Mouse (Mus musculus): Measurements from ENCODE around the gene Gli3. TPM values are rescaled to one million over a fixed set of nuclear protein-coding genes. Genes with fewer than 3 reads are reported as not detected.

Gli3 gene
- polyA plus RNA-seq, 1 experiment from 2014 or later, result 4.8 TPM

GRCm38 (mm10) chr13:15542053-15542452 lies 79.0 kb downstream of the Gli3 start:
- H3K27ac ChIP-seq (ENCODE audit: low read length), result peak overlapping the region; percentile 60
- WGBS, result 5% methylated on average over 5 of the region's 5 CpGs
- H3K4me2 ChIP-seq (ENCODE audit: low read length), result no peak overlapping the region
- H3K4me1 ChIP-seq (ENCODE audit: control insufficient read depth, insufficient read depth, low read length), result peaks cover 55% of the 10 kb centered on the region
- ATAC-seq, result peak; percentile 20
- no peaks in the 10 kb centered on the region for H3K36me3 ChIP-seq (ENCODE audit: control insufficient read depth, insufficient read depth, low read length)
- H3K9me3 ChIP-seq (replicated peaks; ENCODE audit: control insufficient read depth, low read length, poor library complexity, severe bottlenecking), result no peaks in the 10 kb centered on the region
- no peak overlapping the region for H3K4me3 ChIP-seq (ENCODE audit: low read depth, low read length)
- no peaks in the 10 kb centered on the region; the same call in 1 of the 2 replicates for H3K27me3 ChIP-seq (ENCODE audit: control insufficient read depth, insufficient read depth, low read depth, low read length)
- peak overlapping the region; percentile 25; the same call in 1 of the 2 replicates for H3K9ac ChIP-seq (ENCODE audit: low read depth, low read length)

GRCm38 (mm10) chr13:15543169-15543887 lies 80.3 kb downstream of the Gli3 start:
- peak overlapping the region; percentile 74 for H3K27ac ChIP-seq (ENCODE audit: low read length)
- H3K4me1 ChIP-seq (ENCODE audit: control insufficient read depth, insufficient read depth, low read length), result peaks cover 48% of the 10 kb centered on the region
- no peaks in the 10 kb centered on the region; the same call in 1 of the 2 replicates for H3K27me3 ChIP-seq (ENCODE audit: control insufficient read depth, insufficient read depth, low read depth, low read length)
- H3K36me3 ChIP-seq (ENCODE audit: control insufficient read depth, insufficient read depth, low read length), result no peaks in the 10 kb centered on the region
- peak overlapping the region; percentile 30; the same call in 1 of the 2 replicates for H3K4me2 ChIP-seq (ENCODE audit: low read length)
- no peak overlapping the region for H3K4me3 ChIP-seq (ENCODE audit: low read depth, low read length)
- peak; percentile 70; the same call in 1 of the 2 replicates for ATAC-seq
- H3K9ac ChIP-seq (ENCODE audit: low read depth, low read length), result no peak overlapping the region
- no peaks in the 10 kb centered on the region for H3K9me3 ChIP-seq (replicated peaks; ENCODE audit: control insufficient read depth, low read length, poor library complexity, severe bottlenecking)
- WGBS, result 16% methylated on average over 12 of the region's 12 CpGs

DNA sequence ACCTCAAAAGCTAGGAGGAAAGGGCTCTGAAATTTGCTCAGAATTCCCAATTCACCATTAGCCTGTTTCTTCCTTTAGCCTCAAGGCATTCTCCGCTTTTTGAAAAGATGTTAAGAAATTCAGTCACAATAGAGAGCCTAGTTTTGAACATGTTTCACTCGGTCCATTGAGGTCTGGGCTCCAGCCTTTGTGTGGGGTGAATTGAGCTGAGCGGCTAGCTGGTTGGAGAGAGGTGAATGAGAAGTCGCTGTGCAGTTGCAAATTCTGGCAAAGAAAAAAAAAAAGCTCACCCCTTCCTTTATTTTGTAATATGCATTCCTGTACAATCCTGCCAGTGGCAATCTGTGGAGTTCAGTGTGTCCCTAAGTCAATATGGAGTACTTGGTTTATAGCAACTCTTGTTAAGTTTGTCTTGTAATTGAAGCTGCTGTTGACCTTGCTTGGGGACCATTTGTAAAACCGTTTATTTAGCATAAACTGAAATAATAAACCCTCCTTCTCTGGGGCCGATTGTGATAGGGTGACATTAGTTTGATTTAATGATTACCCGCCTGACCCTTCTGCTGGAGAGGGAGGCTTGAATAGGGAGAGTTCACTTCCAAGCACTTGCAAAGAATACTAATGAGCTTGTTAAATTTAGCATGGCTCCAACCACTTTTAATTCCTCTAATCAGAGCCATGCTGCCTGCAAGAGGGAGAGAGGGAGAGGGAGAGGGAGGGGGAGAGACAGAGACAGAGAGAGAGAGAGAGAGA lies 81.0 kb downstream of the Gli3 start:
- Histone ChIP-seq H3K4me1 (ENCODE audit: control insufficient read depth, insufficient read depth, low read length) (peaks cover 48% of the 10 kb centered on the region), H3K4me3 (ENCODE audit: low read depth, low read length) (no peak overlapping the region), H3K36me3 (ENCODE audit: control insufficient read depth, insufficient read depth, low read length) (no peaks in the 10 kb centered on the region), H3K27ac (ENCODE audit: low read length) (peak overlapping the region; percentile 74), H3K9me3 (replicated peaks; ENCODE audit: control insufficient read depth, low read length, poor library complexity, severe bottlenecking) (no peaks in the 10 kb centered on the region), H3K9ac (ENCODE audit: low read depth, low read length) (no peak overlapping the region), H3K4me2 (ENCODE audit: low read length) (peak overlapping the region; percentile 30; the same call in 1 of the 2 replicates), H3K27me3 (ENCODE audit: control insufficient read depth, insufficient read depth, low read depth, low read length) (no peaks in the 10 kb centered on the region; the same call in 1 of the 2 replicates)
- 10% methylated on average over 7 of the region's 7 CpGs for WGBS
- peak; percentile 60 for ATAC-seq

- H3K4me3 ChIP-seq (ENCODE audit: low read depth, low read length), result no peak overlapping the region
- H3K27ac ChIP-seq (ENCODE audit: low read length), result peak overlapping the region; percentile 74
- H3K9me3 ChIP-seq (replicated peaks; ENCODE audit: control insufficient read depth, low read length, poor library complexity, severe bottlenecking), result no peaks in the 10 kb centered on the region
- H3K4me2 ChIP-seq (ENCODE audit: low read length), result no peak overlapping the region
- ATAC-seq, result no peak
- no peak overlapping the region for H3K9ac ChIP-seq (ENCODE audit: low read depth, low read length)
- H3K4me1 ChIP-seq (ENCODE audit: control insufficient read depth, insufficient read depth, low read length), result peaks cover 51% of the 10 kb centered on the region
- H3K36me3 ChIP-seq (ENCODE audit: control insufficient read depth, insufficient read depth, low read length), result no peaks in the 10 kb centered on the region
- 30% methylated on average over 4 of the region's 4 CpGs for WGBS
- H3K27me3 ChIP-seq (ENCODE audit: control insufficient read depth, insufficient read depth, low read depth, low read length), result no peaks in the 10 kb centered on the region; the same call in 1 of the 2 replicates
Observed at GRCm38 (mm10) chr13:15545346-15545896, 82.4 kb downstream of the Gli3 start.

DNA sequence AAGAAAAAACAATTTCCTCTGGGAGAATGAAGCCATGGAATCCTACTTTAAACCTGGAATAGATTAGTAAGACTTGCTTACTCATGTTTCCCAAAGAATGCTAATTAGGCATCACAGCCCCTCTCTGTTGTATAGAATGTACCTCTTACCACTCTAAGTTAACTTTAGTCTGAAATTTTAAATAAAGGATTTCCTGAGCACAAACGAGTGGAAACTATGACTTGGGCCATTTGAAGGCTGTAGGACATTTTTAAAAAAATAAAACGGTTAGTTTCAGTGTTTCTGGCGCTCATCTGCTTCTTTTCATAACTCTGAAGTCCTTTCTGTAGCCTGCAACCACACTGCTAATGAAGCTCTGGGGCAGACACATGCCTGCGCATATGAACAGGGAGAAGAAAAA lies 83.2 kb downstream of the Gli3 start:
- Histone ChIP-seq H3K4me1 (ENCODE audit: control insufficient read depth, insufficient read depth, low read length) (peaks cover 52% of the 10 kb centered on the region), H3K9ac (ENCODE audit: low read depth, low read length) (no peak overlapping the region), H3K27me3 (ENCODE audit: control insufficient read depth, insufficient read depth, low read depth, low read length) (no peaks in the 10 kb centered on the region; the same call in 1 of the 2 replicates), H3K4me2 (ENCODE audit: low read length) (no peak overlapping the region), H3K4me3 (ENCODE audit: low read depth, low read length) (no peak overlapping the region), H3K9me3 (replicated peaks; ENCODE audit: control insufficient read depth, low read length, poor library complexity, severe bottlenecking) (no peaks in the 10 kb centered on the region), H3K36me3 (ENCODE audit: control insufficient read depth, insufficient read depth, low read length) (no peaks in the 10 kb centered on the region), H3K27ac (ENCODE audit: low read length) (no peak overlapping the region)
- no peak for ATAC-seq
- 53% methylated on average over 4 of the region's 4 CpGs for WGBS

- Histone ChIP-seq H3K4me3 (ENCODE audit: low read depth, low read length) (no peak overlapping the region), H3K27ac (ENCODE audit: low read length) (no peak overlapping the region), H3K27me3 (ENCODE audit: control insufficient read depth, insufficient read depth, low read depth, low read length) (no peaks in the 10 kb centered on the region), H3K4me1 (ENCODE audit: control insufficient read depth, insufficient read depth, low read length) (peaks cover 28% of the 10 kb centered on the region), H3K4me2 (ENCODE audit: low read length) (no peak overlapping the region), H3K36me3 (ENCODE audit: control insufficient read depth, insufficient read depth, low read length) (no peaks in the 10 kb centered on the region), H3K9me3 (replicated peaks; ENCODE audit: control insufficient read depth, low read length, poor library complexity, severe bottlenecking) (no peaks in the 10 kb centered on the region), H3K9ac (ENCODE audit: low read depth, low read length) (no peak overlapping the region)
- WGBS, result 42% methylated on average over 6 of the region's 6 CpGs
- ATAC-seq, result no peak
Observed at GRCm38 (mm10) chr13:15549466-15549865, 86.4 kb downstream of the Gli3 start.

DNA sequence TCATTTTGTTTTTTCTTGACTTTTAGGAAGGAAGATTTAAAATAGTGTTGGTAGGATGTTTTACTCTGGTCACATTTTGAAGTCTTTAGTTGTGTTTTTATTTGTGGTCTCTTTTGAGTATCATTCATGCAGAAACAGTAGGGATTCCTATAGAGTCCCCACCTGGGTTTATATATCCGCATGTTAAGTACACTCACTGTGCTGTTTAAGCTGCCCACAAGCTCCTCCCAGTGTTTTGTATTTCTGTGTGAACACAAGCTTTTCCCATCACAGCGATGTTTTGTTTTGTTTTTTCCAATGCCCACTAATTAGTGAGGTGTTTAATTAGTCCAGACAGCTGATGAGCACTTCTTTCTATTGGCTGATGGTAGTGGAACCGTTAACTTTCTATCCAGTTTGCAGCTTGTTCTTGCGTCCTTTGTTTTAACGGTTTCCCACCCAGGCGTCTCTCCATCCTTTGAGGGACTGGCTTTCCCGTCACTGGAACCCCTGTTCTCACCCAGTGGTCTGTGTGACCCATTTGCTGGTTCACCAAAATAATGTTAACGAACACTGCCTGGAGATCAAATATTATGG lies 87.1 kb downstream of the Gli3 start:
- 49% methylated on average over 8 of the region's 8 CpGs for WGBS
- Histone ChIP-seq H3K9ac (ENCODE audit: low read depth, low read length) (no peak overlapping the region), H3K4me2 (ENCODE audit: low read length) (no peak overlapping the region), H3K27ac (ENCODE audit: low read length) (no peak overlapping the region), H3K9me3 (replicated peaks; ENCODE audit: control insufficient read depth, low read length, poor library complexity, severe bottlenecking) (no peaks in the 10 kb centered on the region), H3K27me3 (ENCODE audit: control insufficient read depth, insufficient read depth, low read depth, low read length) (no peaks in the 10 kb centered on the region), H3K4me1 (ENCODE audit: control insufficient read depth, insufficient read depth, low read length) (peaks cover 25% of the 10 kb centered on the region), H3K36me3 (ENCODE audit: control insufficient read depth, insufficient read depth, low read length) (no peaks in the 10 kb centered on the region), H3K4me3 (ENCODE audit: low read depth, low read length) (no peak overlapping the region)
- no peak for ATAC-seq

DNA sequence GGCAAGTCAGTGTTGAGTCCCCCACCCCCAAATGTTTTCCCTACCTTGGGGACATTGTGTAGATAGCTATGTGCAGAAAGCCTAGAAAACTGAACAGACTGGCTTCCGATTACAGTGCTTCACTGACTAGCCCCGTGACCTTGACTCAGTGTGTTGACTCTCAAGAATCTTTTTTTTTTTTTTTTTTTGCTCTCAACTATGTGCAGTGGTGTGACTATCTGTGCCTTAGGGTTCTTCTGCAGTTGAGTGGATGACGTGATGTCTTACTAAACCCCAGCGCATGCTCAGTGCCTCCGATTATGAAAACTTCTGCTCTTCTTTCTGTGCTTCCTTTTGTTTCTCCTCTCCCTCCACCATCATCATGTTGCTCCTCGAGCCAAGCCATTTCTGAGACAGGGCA lies 87.7 kb downstream of the Gli3 start:
- H3K4me1 ChIP-seq (ENCODE audit: control insufficient read depth, insufficient read depth, low read length), result peaks cover 18% of the 10 kb centered on the region
- H3K4me2 ChIP-seq (ENCODE audit: low read length), result no peak overlapping the region
- no peak overlapping the region for H3K9ac ChIP-seq (ENCODE audit: low read depth, low read length)
- H3K27me3 ChIP-seq (ENCODE audit: control insufficient read depth, insufficient read depth, low read depth, low read length), result no peaks in the 10 kb centered on the region
- H3K27ac ChIP-seq (ENCODE audit: low read length), result no peak overlapping the region
- no peak for ATAC-seq
- WGBS, result 57% methylated on average over 6 of the region's 6 CpGs
- no peaks in the 10 kb centered on the region for H3K9me3 ChIP-seq (replicated peaks; ENCODE audit: control insufficient read depth, low read length, poor library complexity, severe bottlenecking)
- no peak overlapping the region for H3K4me3 ChIP-seq (ENCODE audit: low read depth, low read length)
- H3K36me3 ChIP-seq (ENCODE audit: control insufficient read depth, insufficient read depth, low read length), result no peaks in the 10 kb centered on the region

Data from midbrain, embryonic 16.5 days (tissue).